Mouse (Mus musculus) G1E-ER4 (cell line): ENCODE results near the gene Slc16a7. TPM values are rescaled to one million over a fixed set of nuclear protein-coding genes. Genes with fewer than 3 reads are reported as not detected.

Source experiments
- GATA1 ChIP-seq: IDR thresholded peaks from one replicate; pipeline ENCODE4 v1.8.0; 2012; ENCODE audit warnings: low read length, inconsistent platforms
- polyA plus RNA-seq: library from polyadenylated mRNA; stranded (reverse); fragments of >175 nt; gene quantifications from 2 replicates; pipeline ENCODE4 v1.2.3, GENCODE M21; 2012

Slc16a7 gene
- polyA plus RNA-seq, 1 experiment: not detected

DNA sequence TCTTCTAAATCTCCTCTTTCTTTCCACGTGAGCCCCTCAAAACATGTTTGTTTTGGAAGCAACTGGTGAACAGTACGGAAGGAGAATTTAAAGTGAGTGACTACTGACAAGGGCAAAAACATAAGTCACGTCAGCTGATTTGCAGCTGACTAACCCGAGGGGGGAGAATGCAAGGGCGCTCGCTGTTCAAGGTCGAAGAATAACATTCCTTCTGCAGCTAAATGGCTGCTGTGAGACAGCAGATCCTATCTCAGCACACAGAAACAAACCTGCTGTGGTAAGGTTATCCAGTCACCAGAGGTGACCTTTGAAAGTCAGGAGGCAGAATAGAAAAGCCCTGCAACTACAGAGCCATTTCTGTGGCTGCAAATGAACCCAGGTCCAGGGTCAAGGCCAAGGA is 47.1 kb downstream of the Slc16a7 start:
- TF ChIP-seq GATA1: no peak

DNA sequence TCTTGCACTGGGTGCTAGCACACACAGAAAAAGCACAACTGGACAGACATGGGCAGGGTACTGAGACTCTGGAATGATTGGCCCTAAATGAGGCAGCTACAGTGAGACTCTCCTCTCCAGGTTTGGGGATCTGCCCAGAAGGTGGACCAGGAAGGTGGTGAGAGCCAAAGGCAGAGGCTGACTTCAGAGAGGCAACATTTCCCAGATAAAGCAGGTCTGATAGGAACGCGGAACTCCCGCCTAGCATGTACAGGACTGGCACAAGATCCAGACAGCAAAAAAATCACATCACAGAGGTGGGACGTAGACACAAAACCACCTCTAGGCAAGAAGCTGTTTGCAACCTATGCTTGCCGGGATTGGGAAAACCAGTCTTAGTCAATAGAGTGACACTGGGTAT is 55.5 kb downstream of the Slc16a7 start:
- TF ChIP-seq GATA1: no peak

DNA sequence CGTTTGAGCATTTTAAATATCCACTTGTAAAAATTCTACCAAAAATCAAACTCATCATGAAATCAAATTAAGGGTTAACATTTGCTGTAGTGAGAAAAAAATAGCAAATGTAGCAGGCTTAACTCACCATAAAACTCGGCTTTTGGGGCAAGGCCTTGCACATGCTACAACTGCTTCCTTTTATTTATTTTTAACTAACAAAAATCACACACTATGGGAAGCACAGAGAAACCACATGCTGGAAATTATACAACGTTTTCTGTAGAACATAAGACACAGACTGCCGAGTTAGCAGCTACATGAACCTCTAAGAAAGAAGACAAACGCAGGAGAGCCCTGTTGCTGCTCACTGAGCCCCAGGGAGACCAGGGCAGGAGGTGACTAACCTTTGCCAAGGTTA is 57.9 kb downstream of the Slc16a7 start:
- TF ChIP-seq GATA1: no peak

GRCm38 (mm10) chr10:125328331-125329063 is 60.8 kb downstream of the Slc16a7 start:
- no peak for TF ChIP-seq GATA1

- no peak for TF ChIP-seq GATA1
These were observed 64.2 kb downstream of the Slc16a7 start for GRCm38 (mm10) chr10:125324871-125325565.

GRCm38 (mm10) chr10:125324149-125324834 is 65.0 kb downstream of the Slc16a7 start:
- TF ChIP-seq GATA1: no peak

GRCm38 (mm10) chr10:125321446-125322428 is 67.5 kb downstream of the Slc16a7 start:
- no peak for TF ChIP-seq GATA1

GRCm38 (mm10) chr10:125317317-125317716 is 71.9 kb downstream of the Slc16a7 start:
- TF ChIP-seq GATA1: no peak

DNA sequence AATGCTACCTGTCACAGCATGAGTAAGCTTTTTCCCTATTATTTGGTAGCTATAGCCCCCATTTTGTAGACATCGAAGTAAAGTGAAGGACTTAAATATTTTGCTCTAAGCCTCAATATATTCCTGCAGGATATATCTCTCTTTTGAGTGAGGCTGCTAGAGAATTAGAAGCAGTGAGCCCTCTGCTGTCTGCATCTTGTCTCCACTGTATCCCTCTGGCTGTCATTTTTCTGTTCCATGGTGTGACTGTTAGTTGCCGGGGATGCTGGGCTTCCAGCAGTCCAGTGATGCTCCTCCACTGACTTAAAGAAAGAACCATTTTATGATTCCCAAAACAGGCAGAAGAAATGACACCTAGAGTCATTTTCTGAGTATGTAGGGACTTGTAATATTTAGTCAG is 78.4 kb downstream of the Slc16a7 start:
- TF ChIP-seq GATA1: no peak

GRCm38 (mm10) chr10:125298036-125298435 is 91.2 kb downstream of the Slc16a7 start:
- TF ChIP-seq GATA1: no peak

- no peak for TF ChIP-seq GATA1
These were observed 98.9 kb downstream of the Slc16a7 start for GRCm38 (mm10) chr10:125290320-125290719.

DNA sequence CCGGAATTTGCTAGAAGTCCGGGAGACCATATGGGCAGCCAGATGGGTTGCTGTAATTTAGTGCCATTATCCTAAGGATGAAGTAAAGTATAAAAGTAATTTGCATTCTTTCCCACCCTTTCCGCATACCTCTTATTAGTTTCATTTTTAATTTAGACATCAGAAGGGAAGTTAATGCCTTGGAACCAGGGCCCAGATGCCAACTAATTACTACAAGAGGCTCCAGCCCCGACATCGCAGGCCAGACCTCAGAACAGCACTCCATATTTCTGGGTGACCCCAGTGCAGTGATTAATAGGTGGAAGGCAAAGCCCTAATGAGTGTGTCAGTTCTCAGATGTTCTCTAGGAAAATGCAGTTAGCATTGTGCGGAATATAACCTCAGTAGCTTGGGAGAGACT is 100.7 kb downstream of the Slc16a7 start:
- no peak for TF ChIP-seq GATA1

DNA sequence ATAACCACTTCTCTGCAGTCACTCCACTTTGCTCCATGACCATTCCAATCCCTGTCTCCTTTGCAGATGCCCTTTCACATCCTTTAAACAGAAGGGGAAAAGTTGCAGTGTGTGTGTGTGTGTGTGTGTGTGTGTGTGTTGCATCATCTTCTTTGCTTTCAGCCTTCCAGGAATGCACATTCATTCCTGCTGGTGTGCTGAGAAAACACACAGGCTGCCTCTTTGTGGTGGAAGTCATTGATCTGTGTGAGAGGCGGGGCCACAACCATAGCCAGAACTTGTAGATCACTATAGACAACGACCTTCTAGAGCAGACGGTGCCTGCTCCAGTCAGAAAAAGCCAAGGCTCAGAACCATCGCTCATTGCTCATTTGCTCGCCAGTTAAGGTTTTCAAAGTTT is 103.9 kb downstream of the Slc16a7 start:
- TF ChIP-seq GATA1: no peak

DNA sequence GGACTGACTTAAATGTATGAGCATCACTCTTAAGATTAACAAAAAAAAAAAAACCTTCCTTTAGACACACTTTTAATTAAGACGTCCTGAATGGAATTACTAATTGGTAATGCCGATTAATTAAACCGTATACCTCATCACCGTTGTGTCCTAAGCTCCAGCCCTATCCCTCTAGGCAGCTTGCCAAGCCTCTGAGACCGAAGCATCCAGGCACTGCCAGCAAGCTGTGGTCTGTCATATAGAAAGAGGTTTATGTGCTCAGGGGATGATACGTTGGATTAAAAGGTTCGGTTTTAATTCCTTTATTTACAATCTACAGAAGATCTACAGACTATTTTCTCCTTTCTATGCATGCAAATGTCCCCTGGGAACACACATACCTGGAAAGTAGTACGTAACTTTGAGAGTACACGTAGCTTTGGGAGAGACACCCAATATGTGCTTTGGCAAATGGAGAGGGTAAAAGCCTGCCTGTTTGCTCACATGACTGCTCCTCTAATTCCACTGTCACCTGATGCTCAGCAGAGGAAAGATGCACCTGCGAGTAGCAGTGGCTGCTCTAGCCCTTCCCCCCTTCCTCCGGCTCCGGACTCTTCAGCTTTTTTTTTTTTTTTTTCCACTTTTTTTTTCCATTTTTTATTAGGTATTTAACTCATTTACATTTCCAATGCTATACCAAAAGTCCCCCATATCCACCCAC is 114.0 kb downstream of the Slc16a7 start:
- no peak for TF ChIP-seq GATA1
